Mouse (Mus musculus) cortical plate, adult 2 months (tissue): ENCODE measurements around the gene Atp23. TPM values are rescaled to one million over a fixed set of nuclear protein-coding genes. Genes with fewer than 3 reads are reported as not detected.

Experiments used
- H3K27ac ChIP-seq: fragments of 200-500 bp; 2 replicates; pipeline ENCODE4 v1.5.1; 2012; ENCODE audit warnings: low read length, control low read depth, inconsistent platforms; ENCODE audit not compliant: insufficient read depth
- H3K4me1 ChIP-seq: fragments of 200-500 bp; 2 replicates; pipeline ENCODE4 v1.6.1; 2011; ENCODE audit warnings: low read length; ENCODE audit not compliant: control insufficient read depth, insufficient read depth
- H3K4me3 ChIP-seq: fragments of 200-500 bp; 2 replicates; pipeline ENCODE4 v1.5.1; 2011; ENCODE audit warnings: mild to moderate bottlenecking, low read length, control low read depth; ENCODE audit not compliant: insufficient read depth
- CTCF ChIP-seq: fragments of 200-500 bp; IDR thresholded peaks from 2 replicates; pipeline ENCODE4 v1.5.1; 2011; ENCODE audit warnings: mild to moderate bottlenecking, control low read depth, low read length; ENCODE audit not compliant: insufficient read depth; ENCODE audit errors: extremely low read depth
- POLR2A ChIP-seq: fragments of 200-500 bp; IDR thresholded peaks from 2 replicates; pipeline ENCODE4 v1.6.1; 2011; ENCODE audit warnings: mild to moderate bottlenecking, low read length, control low read depth; ENCODE audit not compliant: insufficient read depth; ENCODE audit errors: extremely low read depth
- polyA plus RNA-seq: library from polyadenylated mRNA; depleted of rRNA; stranded (reverse); fragments of >200 nt; gene quantifications from 2 replicates; pipeline ENCODE4 v1.2.3, GENCODE M21; 2012

Atp23 gene
- polyA plus RNA-seq, 1 experiment, result 10.4 TPM

DNA sequence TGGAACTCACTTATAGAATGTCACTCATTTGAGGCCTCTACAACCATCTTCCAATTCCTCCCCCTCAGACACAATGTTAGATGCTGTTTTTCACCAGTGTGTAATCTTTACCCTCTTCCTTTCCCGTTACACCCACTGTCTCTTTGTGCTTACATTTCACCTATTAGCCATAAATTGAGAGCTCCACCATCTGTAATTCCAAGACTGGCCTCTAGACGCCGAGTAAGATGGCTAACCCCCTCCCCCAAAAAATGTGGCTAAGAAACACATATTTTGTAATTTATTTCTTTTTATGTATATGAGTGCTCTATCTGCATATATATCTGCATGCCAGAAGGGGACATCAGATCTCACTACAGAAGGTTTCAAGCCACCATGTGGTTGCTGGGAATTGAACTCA, 27.4 kb downstream of the Atp23 start:
- Histone ChIP-seq H3K4me3 (no peak overlapping the region), H3K27ac (no peak overlapping the region), H3K4me1 (0 out of 2 replicates have a peak, but pooled peaks cover 2% of the 10 kb centered on the region)
- no peak for TF ChIP-seq POLR2A
- TF ChIP-seq CTCF, result no peak

DNA sequence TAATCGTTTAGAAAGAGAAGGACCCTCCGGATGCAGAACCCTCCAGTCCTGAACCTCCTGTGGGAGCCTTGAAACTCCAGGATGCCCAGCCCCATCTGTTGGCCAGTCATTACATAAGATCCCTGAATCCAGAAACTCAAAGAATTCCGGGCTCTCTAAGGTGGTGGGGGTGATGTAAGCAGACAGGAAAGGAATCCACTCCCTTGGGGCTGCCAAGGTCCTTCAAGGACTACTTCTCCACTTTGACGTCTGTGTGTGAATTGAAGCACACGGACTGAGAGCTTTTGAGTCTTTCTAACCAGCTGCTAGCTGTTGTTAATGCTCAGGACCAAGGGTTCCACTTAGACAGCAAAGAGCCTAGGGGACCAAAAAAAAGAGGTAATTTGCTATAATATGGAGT, 28.9 kb downstream of the Atp23 start:
- H3K4me1 ChIP-seq, result 0 out of 2 replicates have a peak, but pooled peaks cover 2% of the 10 kb centered on the region
- TF ChIP-seq CTCF, result no peak
- no peak for TF ChIP-seq POLR2A
- no peak overlapping the region for H3K27ac ChIP-seq
- no peak overlapping the region for H3K4me3 ChIP-seq

DNA sequence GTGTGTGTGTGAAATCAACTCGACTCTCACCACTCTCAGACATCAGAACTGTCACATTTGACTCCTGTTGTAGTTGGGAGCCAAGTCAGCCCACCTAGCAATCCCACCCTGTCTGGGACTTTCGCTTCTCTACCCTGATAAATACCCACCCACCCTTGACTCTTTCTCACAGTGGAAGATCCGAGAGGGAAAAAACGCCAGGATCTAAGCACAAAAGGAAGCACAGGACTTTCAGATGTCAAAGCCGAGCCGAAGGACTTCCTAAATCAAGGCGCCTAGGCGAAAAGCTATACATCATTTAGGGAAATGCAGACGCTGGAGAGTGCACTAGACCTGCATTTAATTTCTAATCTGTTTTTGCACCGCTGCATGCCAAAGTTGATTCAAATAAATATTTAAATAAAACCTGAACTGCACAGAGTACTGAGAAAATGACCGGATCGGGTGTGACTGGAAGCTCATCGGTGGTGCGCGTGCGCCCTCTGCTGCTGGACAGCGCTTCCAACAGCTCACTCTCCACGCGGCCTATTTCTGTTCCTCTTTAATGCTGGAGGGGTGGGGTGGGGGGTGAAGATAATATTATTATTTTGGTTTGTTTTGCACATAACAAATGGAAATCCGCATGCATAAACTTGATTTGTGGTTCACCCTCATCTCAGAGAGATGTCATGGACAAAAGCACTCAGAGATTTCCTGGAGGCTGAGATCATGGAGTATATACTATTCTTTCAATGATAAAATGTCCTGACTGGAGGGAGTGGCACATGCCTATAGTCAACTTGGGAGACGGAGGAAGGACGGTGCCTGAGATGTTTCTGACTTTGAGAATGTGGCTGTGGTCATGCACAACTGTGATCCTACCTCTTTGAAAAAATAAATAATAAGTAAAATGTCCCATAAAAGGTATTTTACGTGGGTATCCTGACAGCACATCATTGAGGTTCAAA, 31.5 kb downstream of the Atp23 start:
- Histone ChIP-seq H3K27ac (no peak overlapping the region), H3K4me1 (0 out of 2 replicates have a peak, but pooled peaks cover 2% of the 10 kb centered on the region), H3K4me3 (no peak overlapping the region; the same call in 1 of the 2 replicates)
- TF ChIP-seq CTCF (peak; percentile 84), POLR2A (no peak)

DNA sequence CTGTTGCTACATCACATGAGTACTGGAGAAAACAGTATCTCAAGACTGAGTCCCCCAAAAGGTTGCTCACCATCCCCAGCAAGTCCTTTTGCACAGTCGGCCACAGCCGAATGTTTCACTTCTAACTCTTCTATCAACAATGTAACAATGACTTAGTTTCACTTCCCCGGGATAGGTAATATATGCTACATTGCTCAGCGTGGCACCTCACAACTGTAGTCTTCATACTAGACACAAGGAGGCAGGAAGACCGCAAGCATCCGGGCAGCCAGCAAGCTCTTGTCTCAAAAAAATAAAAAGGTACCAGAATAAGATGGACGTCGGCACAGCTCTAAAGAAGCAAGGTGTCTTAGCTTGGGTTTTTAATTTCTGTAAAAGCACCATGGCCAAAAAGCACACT, 35.9 kb downstream of the Atp23 start:
- TF ChIP-seq CTCF (no peak), POLR2A (no peak)
- Histone ChIP-seq H3K4me1 (0 out of 2 replicates have a peak, but pooled peaks cover 2% of the 10 kb centered on the region), H3K27ac (no peak overlapping the region), H3K4me3 (no peak overlapping the region)

DNA sequence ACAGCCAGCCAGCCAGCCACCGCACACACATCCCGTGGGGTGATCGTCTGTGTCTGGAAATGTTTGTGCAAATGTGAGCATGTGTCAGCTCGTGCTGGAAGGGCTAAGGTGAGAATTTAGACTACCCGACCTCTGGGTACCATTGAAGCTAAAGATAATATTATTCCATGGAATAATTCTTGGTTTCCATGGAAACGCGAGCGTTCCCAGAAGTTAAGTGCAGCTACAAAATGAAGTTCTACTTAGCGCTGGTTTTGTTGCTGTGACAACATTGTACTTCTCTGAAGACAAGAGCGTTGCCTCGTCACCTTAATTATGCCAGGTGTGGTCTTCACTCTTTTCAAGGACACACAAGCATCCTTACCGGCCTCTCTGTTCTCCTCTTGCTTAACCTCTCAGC, 39.0 kb downstream of the Atp23 start:
- no peaks in the 10 kb centered on the region for H3K4me1 ChIP-seq
- H3K4me3 ChIP-seq, result 0 out of 2 replicates have a peak overlapping the region, but pooled peaks have one; percentile 8
- TF ChIP-seq CTCF (no peak), POLR2A (no peak)
- H3K27ac ChIP-seq, result no peak overlapping the region

DNA sequence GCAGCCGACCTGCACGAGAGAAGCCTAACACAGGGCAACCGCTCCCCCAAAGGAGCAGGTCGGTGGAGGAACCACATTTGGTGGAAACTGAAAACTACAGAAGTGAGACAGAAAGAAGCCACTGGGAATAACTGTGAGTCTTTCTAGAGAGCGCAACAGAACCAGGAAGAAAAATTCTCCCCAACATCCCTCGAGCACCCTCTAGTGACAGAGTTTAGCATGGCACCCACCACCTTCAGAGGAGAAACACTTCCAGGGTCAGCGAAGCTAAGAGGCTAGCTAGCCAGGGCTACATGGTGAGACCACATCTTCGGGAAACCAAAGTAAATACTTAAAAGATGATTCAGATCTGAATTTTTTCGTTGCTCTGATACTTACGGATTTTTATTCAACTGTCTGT, 47.9 kb downstream of the Atp23 start:
- TF ChIP-seq POLR2A (no peak), CTCF (peak; percentile 67)
- H3K4me3 ChIP-seq, result no peak overlapping the region
- no peaks in the 10 kb centered on the region for H3K4me1 ChIP-seq
- no peak overlapping the region for H3K27ac ChIP-seq

DNA sequence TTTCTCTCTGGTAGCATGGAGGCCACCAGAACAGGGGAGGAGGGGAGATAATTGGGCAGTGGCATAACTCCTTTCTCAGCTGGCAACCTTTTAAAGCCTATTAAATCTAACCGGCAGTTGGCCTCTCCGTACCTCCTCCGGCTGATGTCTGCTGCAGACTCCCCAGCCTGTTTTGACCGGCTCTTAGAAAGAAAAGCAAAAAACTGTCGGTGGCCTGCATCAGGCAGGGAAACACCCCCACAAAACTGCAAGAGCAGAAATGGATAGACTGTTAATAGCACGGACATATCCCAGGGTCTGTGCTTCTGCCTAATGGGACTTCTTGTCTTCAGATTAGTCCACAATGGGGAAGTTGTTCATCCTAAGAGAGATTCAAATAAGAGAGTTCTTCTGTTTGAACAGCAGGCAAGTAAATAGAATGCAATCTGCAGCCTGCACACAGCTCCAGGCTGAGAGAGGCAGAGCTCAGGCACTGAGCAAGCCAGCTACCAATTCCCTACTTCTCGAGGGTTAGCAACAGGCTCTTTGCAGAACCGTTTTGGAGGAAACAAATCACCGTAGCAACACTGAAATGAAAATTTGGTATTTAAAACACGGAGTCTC, 55.7 kb downstream of the Atp23 start:
- peak overlapping the region; percentile 86 for H3K27ac ChIP-seq
- no peak overlapping the region for H3K4me3 ChIP-seq
- H3K4me1 ChIP-seq, result peaks cover 4% of the 10 kb centered on the region; the same call in 1 of the 2 replicates
- TF ChIP-seq POLR2A (peak; percentile 63), CTCF (no peak)

DNA sequence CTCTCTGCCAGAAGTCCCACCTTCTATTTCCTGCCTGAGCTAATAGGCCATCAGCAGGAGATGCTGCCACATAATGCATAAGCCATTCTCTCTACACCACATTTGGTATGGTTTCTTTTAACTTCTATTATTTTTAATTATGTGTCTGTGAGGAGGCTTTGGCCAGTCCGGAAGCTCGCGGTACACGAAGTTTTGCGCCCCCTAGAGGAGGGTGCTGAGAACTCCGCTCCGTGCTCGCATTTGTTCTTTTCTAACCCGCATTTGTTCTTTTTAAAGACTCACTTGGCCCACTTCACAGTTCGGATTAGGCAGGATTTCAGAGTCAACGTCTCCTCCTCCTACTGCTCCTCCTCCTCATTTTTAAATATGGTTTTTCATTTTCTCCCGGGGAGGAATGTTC, 56.5 kb downstream of the Atp23 start:
- H3K4me3 ChIP-seq, result no peak overlapping the region
- H3K4me1 ChIP-seq, result peaks cover 4% of the 10 kb centered on the region; the same call in 1 of the 2 replicates
- TF ChIP-seq POLR2A (no peak), CTCF (peak; percentile 56)
- H3K27ac ChIP-seq, result peak overlapping the region; percentile 56

DNA sequence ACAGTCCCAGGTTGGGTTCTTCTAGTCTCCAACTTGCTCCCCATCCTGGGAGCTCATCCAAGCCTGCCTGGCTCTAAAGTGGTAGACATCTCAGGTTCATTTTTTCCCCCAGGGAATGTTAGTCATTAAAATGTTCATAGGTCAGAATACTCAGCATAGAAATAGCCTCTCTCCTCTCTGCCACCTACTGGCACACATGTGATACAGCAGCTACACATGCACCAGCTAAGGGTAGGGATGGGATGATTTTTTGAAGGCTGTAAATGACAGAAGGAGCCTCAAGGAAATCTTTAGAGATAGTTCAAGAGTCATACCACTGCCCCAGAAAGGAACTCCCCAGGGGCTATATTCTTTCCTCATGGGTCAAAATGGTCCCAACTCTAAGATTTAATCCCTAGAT, 60.9 kb downstream of the Atp23 start:
- TF ChIP-seq CTCF, result no peak
- TF ChIP-seq POLR2A, result no peak
- Histone ChIP-seq H3K27ac (no peak overlapping the region), H3K4me3 (no peak overlapping the region), H3K4me1 (0 out of 2 replicates have a peak, but pooled peaks cover 2% of the 10 kb centered on the region)
